Mouse (Mus musculus) urinary bladder, postnatal 14 days (tissue): ENCODE data around the gene Mypop.
A peak's percentile ranks its signal among the peaks of the same experiment; 100 is the strongest.

Experiments
- DNase-seq: peaks from one replicate; pipeline ENCODE4 v3.0.0; 2021; ENCODE audit warnings: low spot score

Mypop gene

DNA sequence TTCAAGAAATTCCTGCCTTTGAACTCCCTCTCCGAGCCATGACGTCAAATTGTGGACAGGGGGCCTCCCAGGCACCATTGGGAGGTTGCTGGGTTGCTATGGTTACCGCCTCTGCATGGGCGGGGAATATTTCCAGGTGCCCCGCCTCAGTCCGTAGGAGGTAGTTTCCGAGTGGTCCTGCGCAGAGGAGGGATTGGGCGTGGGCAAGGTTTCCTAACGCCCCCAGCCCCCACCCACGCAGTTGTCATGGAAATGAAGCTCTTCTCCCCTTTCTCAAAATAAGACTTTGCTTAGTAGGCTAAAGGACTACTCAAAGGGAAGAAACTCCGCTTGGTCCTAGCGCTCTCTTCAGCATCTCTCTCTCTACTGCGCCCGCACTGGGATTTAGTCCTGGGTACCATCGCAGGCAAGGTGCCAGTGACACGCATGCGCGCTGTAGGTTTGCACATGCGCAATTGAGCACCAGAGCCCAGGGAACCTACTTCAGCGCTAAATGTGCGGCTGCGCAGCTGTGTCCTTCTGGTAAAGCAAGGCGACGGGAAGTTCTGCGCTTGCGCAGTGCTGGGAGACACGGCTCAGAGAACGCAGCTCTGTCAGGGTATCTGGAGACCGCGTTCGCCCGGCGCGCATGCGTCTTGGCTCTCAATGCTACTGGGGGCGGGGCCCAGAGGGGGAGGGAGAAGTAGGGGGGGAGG is at the start of gene Mypop:
Gene Mypop (plus strand): TSS at position 645 of the 695 bp plus-strand sequence.
- DNase-seq, result peak; percentile 100

- no peak for DNase-seq
These were observed 48.7 kb upstream of the Mypop start for GRCm38 (mm10) chr7:18942376-18942775.

DNA sequence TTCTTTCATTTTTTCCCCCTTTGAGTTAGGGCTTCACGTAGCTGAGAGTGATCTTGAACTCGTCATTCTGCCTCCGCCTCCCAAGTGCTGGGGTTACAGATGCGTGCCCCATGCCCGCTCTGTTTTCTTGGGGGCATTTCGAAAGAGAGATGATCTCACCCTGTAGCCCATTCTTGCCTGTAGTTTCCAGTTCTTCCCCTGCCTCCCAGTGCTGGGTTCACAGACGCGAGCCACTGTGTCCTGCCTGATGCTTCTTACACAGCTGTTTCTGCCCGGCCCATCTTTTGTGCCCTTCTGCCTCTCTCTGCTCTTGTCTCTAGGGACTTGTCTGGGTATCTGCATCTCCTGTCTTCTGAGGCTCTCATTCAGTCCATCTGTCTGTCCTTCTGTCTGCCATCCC is 48.2 kb upstream of the Mypop start:
- DNase-seq, result no peak

DNA sequence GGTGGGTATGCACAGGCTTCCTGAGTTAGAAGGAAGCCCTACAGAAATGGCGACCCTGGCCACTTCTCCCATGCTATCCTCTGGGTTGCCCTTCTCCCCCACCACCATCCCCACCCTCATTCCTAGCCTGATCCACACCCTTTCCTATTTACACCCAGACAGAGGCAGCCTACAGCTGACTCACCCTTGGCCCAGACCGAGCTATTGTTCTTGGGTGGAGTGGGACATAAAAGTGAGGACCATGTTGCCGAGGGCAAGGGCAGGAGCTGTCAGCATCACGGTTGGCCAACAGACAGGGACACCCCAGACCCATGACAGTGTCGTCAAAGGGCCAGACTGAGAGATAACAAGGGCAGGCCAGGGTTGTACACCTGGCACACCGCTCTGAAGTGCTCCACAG is 42.9 kb upstream of the Mypop start:
- DNase-seq, result no peak

DNA sequence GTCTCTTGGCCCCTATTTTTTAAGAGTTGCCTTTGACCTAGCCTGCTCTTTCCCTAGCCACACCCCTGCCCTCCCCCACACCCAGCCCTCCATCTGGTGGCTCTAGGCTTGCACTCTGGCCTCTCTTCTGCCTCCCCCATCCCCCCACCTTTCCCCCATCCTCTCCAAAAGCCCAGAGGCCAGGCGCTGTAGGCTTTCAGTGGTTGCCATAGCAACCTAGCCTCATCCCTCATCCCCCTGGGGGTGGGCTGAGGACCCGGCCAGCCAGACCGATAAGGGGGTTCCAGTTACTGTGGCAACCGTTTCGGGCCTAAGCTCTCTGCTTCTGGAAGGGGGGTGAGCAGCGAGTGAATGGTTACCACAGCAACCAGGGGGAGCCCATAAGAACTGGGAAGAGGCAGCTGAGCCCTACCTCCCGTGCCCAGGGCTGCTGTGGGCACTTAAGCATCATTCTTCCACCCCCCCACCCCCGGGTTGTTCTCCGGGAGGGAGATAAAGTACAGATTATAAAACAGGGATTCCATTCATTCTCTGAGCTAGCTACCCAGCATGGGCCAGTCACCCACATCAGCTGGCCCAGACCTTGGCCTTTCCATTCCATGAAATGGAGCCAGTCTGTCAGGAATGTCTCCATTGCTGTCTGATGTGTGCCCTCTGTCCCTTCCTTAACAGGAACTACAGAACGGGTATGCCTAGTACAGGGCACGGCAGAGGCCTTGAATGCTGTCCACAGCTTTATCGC is 41.1 kb upstream of the Mypop start:
- no peak for DNase-seq

GRCm38 (mm10) chr7:18950523-18951315 is 40.3 kb upstream of the Mypop start:
- DNase-seq, result no peak

- DNase-seq, result peak; percentile 47
These were observed 39.6 kb upstream of the Mypop start for GRCm38 (mm10) chr7:18951397-18951796.

GRCm38 (mm10) chr7:18957569-18958383 is 33.3 kb upstream of the Mypop start:
- DNase-seq, result peak; percentile 57

- peak; percentile 5 for DNase-seq
These were observed 32.7 kb upstream of the Mypop start for GRCm38 (mm10) chr7:18958384-18958766.

- DNase-seq, result no peak
These were observed 31.6 kb upstream of the Mypop start for GRCm38 (mm10) chr7:18959446-18959845.

GRCm38 (mm10) chr7:18962171-18962792 is 28.8 kb upstream of the Mypop start:
- DNase-seq, result no peak

GRCm38 (mm10) chr7:18962795-18963194 is 28.2 kb upstream of the Mypop start:
- no peak for DNase-seq

GRCm38 (mm10) chr7:18963294-18963843 is 27.7 kb upstream of the Mypop start:
- DNase-seq, result no peak

- DNase-seq, result no peak
These were observed 25.7 kb upstream of the Mypop start for GRCm38 (mm10) chr7:18965312-18965711.

DNA sequence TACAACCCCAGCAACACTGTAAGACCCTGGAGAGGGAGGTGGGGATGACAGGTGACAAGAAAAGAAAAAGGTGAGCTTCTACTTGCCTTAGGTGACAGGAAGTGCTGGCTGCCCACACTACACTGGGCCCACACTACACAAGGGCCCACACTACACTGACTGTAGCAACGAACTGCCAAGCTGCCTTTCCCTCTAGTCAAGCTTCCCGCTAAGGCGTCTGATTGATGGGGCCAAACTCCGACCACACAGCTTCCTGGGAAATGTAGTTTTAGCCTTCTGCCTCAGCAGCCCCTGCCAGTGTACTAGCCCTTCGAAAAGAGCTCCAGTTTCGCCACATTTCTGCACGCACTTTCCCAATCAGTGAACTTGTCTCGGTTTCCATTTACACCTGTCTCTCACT is 23.4 kb upstream of the Mypop start:
- DNase-seq, result no peak

GRCm38 (mm10) chr7:18970956-18971355 is 20.1 kb upstream of the Mypop start:
- DNase-seq, result no peak

GRCm38 (mm10) chr7:18978381-18978780 is 12.7 kb upstream of the Mypop start:
- no peak for DNase-seq

DNA sequence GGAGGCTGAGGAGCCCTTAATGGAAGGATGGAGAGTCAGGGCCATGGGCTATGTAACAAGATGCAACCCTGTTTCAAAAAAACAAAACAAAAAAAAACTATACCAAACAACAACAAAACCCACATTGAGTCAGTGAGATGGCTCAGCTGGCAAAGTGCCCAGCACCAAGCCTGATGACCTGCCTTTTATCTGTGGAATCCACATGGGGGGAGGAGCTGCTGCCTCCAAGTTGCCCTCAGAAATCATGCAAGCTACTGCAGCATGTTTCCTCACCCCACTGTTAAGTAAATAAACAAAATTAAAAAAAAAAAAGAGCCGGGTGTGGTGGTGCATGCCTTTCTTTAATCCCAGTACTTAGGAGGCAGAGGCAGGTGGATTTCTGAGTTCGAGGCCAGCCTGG is 4.5 kb upstream of the Mypop start:
- no peak for DNase-seq

DNA sequence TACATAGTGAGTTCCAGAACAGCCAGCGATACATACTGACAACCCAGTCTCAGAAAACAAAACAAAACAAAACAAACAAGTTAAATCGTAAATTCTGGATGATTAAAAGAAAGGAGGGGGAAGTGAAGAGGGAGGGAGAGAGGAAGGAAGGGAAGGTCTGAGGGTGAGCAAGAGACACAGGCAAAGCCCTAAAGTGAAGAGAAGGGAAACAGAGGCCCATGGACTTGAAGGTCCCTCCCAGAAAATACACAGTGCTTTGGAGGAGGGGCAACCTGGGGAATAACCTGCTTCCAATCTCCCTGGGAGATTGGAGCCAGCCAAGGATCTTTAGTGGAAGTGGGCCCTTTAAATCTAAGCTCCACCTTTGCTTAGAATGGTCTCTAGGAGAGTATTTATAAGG is 3.9 kb upstream of the Mypop start, which contains the start of gene Nanos2:
Gene Nanos2 (plus strand): TSS at position 301 of the 400 bp plus-strand sequence.
- no peak for DNase-seq

DNA sequence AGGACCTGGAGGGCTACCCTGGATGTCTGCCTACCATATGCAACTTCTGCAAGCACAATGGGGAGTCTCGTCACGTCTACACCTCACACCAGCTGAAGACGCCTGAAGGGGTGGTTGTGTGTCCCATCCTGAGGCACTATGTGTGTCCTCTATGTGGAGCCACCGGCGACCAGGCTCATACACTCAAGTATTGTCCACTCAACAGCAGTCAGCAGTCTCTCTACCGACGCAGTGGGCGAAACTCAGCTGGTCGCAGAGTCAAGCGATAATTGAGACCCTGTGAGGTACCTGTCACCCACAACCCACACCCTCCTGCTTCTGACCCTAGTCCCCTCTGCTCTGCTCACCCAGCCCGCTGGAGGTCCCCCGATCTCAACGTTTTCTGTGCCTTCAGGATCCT is 3.3 kb upstream of the Mypop start:
- no peak for DNase-seq

- DNase-seq, result no peak
These were observed 2.3 kb upstream of the Mypop start for GRCm38 (mm10) chr7:18988780-18989179.
